Mouse (Mus musculus) MEL (cell line): ENCODE measurements around the gene Il12rb1.

Source experiments
- CTCF ChIP-seq, 3 experiments: IDR thresholded peaks in 2 of 3; conservative IDR thresholded peaks in 1 of 3; 2 replicates each; pipeline ENCODE4 v1.5.1; 2011 to 2012; ENCODE audit warnings: low read length in 3 of 3, low read depth in 2 of 3, mild to moderate bottlenecking in 2 of 3, improper control_type of control experiment in 1 of 3, inconsistent platforms in 1 of 3, mixed read lengths in 1 of 3, moderate library complexity in 1 of 3; ENCODE audit not compliant: control insufficient read depth in 1 of 3, insufficient read depth in 1 of 3, poor library complexity in 1 of 3, severe bottlenecking in 1 of 3
- E2F4 ChIP-seq: IDR thresholded peaks from 2 replicates; pipeline ENCODE4 v1.6.1; 2011; ENCODE audit warnings: low read depth, low read length, improper control_type of control experiment, borderline replicate concordance
- ETS1 ChIP-seq: IDR thresholded peaks from 2 replicates; pipeline ENCODE4 v1.6.1; 2012; ENCODE audit warnings: low read depth, mild to moderate bottlenecking, inconsistent platforms, low read length, improper control_type of control experiment, moderate library complexity
- GATA1 ChIP-seq: IDR thresholded peaks from 2 replicates; pipeline ENCODE4 v1.6.1; 2011; ENCODE audit warnings: low read depth, low read length, improper control_type of control experiment
- MAX ChIP-seq: IDR thresholded peaks from 2 replicates; pipeline ENCODE4 v1.6.1; 2011; ENCODE audit warnings: low read length, improper control_type of control experiment
- MYC ChIP-seq: IDR thresholded peaks from 2 replicates; pipeline ENCODE4 v1.6.1; 2011; ENCODE audit warnings: low read depth, mild to moderate bottlenecking, low read length, improper control_type of control experiment, moderate library complexity
- NELFE ChIP-seq: IDR thresholded peaks from 2 replicates; pipeline ENCODE4 v1.6.1; 2011; ENCODE audit warnings: low read depth, low read length, improper control_type of control experiment
- NRF1 ChIP-seq: IDR thresholded peaks from 2 replicates; pipeline ENCODE4 v1.6.1; 2014; ENCODE audit warnings: low read depth, mild to moderate bottlenecking, inconsistent platforms, low read length, improper control_type of control experiment, moderate library complexity; ENCODE audit not compliant: poor library complexity, insufficient read depth, severe bottlenecking
- POLR2A ChIP-seq, 2 experiments: IDR thresholded peaks; 2 replicates each; pipeline ENCODE4 v1.6.1; 2011 to 2012; ENCODE audit warnings: low read length in 2 of 2, mild to moderate bottlenecking in 2 of 2, control low read depth in 1 of 2, improper control_type of control experiment in 1 of 2, low read depth in 1 of 2, moderate library complexity in 1 of 2; ENCODE audit not compliant: control insufficient read depth in 1 of 2, insufficient read depth in 1 of 2, poor library complexity in 1 of 2
- ZC3H11A ChIP-seq: IDR thresholded peaks from 2 replicates; pipeline ENCODE4 v1.6.1; 2012; ENCODE audit warnings: low read depth, mild to moderate bottlenecking, inconsistent platforms, low read length, improper control_type of control experiment

GRCm38 (mm10) chr8:70780093-70780492 lies 28.2 kb upstream of the Il12rb1 start:
- TF ChIP-seq CTCF (IDR thresholded peaks at IDR 0.05 in 2 of 3, conservative IDR thresholded peaks at IDR 0.05 in 1 of 3; ENCODE audit: control insufficient read depth in 1 of 3, insufficient read depth in 1 of 3, low read depth in 2 of 3, low read length in 3 of 3, poor library complexity in 1 of 3, severe bottlenecking in 1 of 3) = no peak
- TF ChIP-seq ETS1 = no peak
- TF ChIP-seq ZC3H11A = no peak
- no peak for TF ChIP-seq MYC
- no peak for TF ChIP-seq E2F4
- TF ChIP-seq NRF1 = no peak
- no peak for TF ChIP-seq POLR2A (IDR thresholded peaks at IDR 0.05; ENCODE audit: control insufficient read depth in 1 of 2, insufficient read depth in 1 of 2, low read depth in 1 of 2, low read length in 2 of 2, poor library complexity in 1 of 2)
- no peak for TF ChIP-seq MAX
- no peak for TF ChIP-seq NELFE
- 0 out of 2 replicates have a peak, but pooled peaks have one; percentile 4 for TF ChIP-seq GATA1
